Mouse (Mus musculus) heart, postnatal 25 days (tissue): ENCODE results near the gene Fgf15. TPM values are rescaled to one million over a fixed set of nuclear protein-coding genes. Genes with fewer than 3 reads are reported as not detected.

Source experiments
- DNase-seq: peaks from one replicate; pipeline ENCODE4 v3.0.0; 2022; ENCODE audit warnings: low spot score
- intact Hi-C: fragments of 180-260 bp; cut with DNase I; formaldehyde crosslinking; loops from one replicate; pipeline ENCODE4 v1.15.1; 2025
- total RNA-seq, 2 experiments: library from RNA; stranded (reverse); gene quantifications; 2 replicates each; pipeline ENCODE4 v1.2.3; 2021

The Fgf15 gene
- total RNA-seq, 2 experiments from 2014 or later = not detected

GRCm38 (mm10) chr7:144942071-144942743 is 45.9 kb downstream of the Fgf15 start:
- no peak for DNase-seq
- intact Hi-C loops = loop anchor here (2.0 to 5.0 kb wide), 2 partner anchors 55 to 89 kb away; no protein-coding TSS in a partner anchor

GRCm38 (mm10) chr7:144942744-144943135 is 46.4 kb downstream of the Fgf15 start:
- no peak for DNase-seq
- intact Hi-C loops = loop anchor here (2.0 to 5.0 kb wide), 2 partner anchors 55 to 88 kb away; no protein-coding TSS in a partner anchor

- intact Hi-C loops = loop anchor here (2.0 to 5.0 kb wide), 2 partner anchors 54 to 88 kb away; no protein-coding TSS in a partner anchor
- peak; percentile 62 for DNase-seq
These were observed 46.9 kb downstream of the Fgf15 start for GRCm38 (mm10) chr7:144943254-144943653.

Other genes with a start within 250 kb of the Fgf15 start
- 10 to 100 TPM; 11.8 to 13.7 TPM for gene Ano1, start 144.6 kb upstream of the Fgf15 start, total RNA-seq
- gene Fgf3, start 58.4 kb upstream of the Fgf15 start, total RNA-seq = not detected
- gene Fgf4, start 49.2 kb upstream of the Fgf15 start, total RNA-seq = not detected
- 10 to 100 TPM; 11.9 to 14.7 TPM for gene LTO1, start 18.6 kb downstream of the Fgf15 start, total RNA-seq
- gene Ccnd1, start 43.4 kb downstream of the Fgf15 start, total RNA-seq = 10 to 100 TPM; 41.2 to 42.1 TPM